Mouse (Mus musculus) R1 (cell line): ENCODE data around the gene C1qtnf12.

ENCODE experiments used
- DNase-seq: peaks from one replicate; pipeline ENCODE4 v3.0.0-alpha.2; 2018; ENCODE audit warnings: low read depth, low spot score

Gene C1qtnf12

DNA sequence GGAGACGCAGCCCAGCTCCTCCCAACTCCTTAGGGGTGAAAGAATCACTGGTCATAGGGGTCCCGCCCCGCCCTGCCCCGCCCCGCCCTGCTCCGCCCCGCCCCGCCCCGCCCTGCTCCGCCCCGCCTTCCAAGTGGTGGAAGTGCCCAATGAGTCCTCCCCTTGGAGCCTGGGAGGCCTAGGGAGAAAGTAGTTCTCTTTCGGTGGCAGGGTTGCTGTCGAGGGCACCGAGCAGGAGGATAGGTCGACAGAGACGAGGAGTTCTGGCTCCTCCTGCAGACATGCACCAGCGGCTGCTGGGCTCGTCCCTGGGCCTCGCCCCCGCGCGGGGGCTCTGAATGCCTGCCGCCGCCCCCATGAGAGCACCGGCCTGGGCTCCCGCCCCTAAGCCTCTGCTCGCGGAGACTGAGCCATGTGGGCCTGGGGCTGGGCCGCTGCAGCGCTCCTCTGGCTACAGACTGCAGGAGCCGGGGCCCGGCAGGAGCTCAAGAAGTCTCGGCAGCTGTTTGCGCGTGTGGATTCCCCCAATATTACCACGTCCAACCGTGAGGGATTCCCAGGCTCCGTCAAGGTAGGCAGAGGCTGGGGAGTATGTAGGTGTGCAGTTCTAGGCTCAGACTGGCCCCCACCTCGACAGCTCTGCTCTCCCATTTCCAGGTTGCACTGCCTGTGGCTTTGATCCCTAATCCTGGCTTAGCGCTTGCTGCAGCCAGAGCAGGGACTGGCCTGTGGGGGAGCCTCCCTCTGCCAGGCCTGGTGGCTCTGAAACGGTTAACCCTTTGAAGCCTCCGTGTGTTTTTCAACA lies at the start of gene C1qtnf12:
TSS of gene C1qtnf12 (plus strand) at position 152 of the 805 bp plus-strand sequence.
- peak; percentile 72 for DNase-seq

DNA sequence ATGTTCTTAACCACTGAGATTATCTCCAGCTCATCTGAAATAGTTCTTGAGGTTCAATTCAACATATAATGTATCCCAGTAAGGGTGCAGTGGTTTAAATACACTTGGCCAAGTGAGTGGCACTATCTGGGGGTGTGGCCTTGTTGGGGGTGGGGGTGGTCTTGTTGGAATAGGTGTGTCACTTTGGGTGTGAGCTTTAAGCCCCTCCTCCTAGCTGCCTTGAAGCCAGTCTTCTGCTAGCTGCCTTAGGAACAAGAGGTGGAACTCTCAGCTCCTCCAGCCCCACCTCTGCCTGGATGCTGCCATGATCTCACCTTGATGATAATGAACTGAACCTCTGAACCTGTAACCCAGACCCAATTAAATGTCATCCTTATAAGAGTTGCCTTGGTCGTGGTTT lies 30.1 kb upstream of the C1qtnf12 start:
- peak; percentile 84 for DNase-seq

DNA sequence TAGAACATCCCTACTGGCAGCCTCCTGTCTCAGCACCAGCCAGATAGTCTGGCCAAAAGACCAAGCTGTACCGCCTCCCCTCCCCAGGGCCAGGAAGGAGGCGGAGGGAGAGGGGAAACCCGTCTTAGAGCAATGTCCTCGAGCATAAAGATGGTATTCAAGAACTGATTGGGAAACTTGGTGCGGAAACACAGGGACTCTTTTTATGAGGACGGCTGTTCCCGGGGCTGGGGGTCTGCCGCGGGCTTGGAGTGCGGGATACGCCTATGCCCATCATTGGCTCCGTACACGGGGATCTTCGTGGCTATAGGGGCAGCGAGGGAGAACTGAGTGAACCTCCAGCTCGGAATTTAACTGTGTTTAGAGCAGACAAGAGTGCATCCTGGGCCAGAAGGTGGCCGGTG lies 19.1 kb upstream of the C1qtnf12 start:
- peak; percentile 31 for DNase-seq

- DNase-seq = peak; percentile 98
Measured at GRCm38 (mm10) chr4:155943534-155944249, 18.4 kb upstream of the C1qtnf12 start, which contains the start of gene Ube2j2. Gene Ube2j2 (plus strand): TSS chr4:155943831.

- DNase-seq = no peak
Measured at GRCm38 (mm10) chr4:155944271-155944670, 17.8 kb upstream of the C1qtnf12 start.

DNA sequence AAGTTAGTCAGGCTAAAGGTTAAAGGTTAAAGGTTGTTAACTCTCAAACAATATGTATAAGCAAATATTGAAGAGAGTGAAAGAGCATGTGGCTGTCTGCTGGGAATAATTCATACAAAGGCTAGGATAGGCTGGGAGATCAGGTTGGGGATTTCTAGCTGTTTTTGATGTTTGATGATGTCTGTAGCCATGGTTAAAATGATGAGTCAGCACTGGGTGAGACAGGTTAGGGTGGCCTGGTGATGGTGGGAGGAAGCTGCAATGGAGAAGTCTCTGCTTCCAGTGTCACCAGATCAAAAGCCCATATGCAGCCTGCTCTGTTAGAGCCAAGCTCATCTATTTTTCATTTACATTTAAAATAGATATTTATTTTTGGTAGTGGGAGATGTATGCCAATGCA lies 15.0 kb upstream of the C1qtnf12 start:
- no peak for DNase-seq

GRCm38 (mm10) chr4:155955491-155955890 lies 6.6 kb upstream of the C1qtnf12 start:
- DNase-seq = no peak

DNA sequence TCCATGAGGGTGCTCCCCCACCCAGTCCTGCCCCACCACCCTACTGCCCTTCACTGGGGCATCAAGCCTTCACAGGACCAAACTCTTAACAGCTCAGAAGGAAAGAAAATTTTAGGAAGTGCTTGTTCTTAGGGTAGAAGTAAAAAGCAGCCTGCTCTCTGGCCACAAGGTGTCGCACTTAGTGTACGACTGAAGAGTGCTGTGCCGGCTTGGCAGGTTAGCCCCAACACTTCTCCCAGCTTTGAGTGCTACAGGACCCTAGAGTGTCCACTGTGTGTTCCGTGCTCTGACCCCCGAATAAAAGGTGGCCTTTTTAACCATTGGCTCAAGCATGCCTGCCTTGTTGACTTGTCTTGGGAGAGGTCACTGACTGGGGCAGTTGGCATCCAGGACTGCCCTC lies 2.8 kb upstream of the C1qtnf12 start:
- peak; percentile 91 for DNase-seq

- DNase-seq = no peak
Measured at GRCm38 (mm10) chr4:155963106-155963505, 988 bp downstream of the C1qtnf12 start.

DNA sequence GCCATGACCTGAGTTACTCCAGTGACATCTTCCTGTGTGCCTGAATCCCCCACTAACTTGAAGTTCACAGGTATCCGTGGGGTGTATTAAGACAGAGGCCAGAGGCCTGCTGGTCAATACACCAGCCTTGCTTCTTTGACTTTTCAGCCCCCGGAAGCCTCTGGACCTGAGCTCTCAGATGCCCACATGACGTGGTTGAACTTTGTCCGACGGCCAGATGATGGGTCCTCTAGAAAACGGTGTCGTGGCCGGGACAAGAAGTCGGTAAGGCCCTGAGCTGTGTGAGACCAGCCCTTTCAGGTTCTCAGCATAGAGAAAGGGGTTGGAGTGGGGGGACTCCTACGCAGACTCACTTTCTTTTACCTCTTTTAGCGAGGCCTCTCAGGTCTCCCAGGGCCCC lies 2.3 kb downstream of the C1qtnf12 start:
- DNase-seq = no peak

GRCm38 (mm10) chr4:155969043-155969653 lies 7.0 kb downstream of the C1qtnf12 start:
- no peak for DNase-seq

- DNase-seq = no peak
Measured at GRCm38 (mm10) chr4:155970286-155970685, 8.2 kb downstream of the C1qtnf12 start.

DNA sequence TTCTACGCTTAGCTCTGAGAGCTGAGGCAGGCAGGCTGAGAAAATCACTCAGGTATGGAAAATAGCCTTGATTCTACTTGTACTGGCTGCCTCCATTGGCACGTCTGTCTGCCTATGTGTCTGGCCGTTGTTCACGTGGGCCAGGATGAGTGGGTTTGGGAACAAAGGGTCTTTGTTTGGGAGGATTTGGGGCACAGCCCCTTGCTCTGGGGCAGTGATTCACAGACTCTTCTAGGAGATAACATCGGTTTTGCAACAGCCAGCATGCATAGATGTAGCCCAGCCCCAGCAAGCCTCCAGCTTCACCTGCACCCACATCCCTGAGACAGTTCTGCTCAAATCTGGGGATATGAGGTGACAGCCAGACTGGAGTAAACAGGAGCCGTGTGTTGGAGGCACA lies 10.5 kb downstream of the C1qtnf12 start:
- DNase-seq = no peak

GRCm38 (mm10) chr4:155973239-155973638 lies 11.1 kb downstream of the C1qtnf12 start:
- no peak for DNase-seq

- DNase-seq = no peak
Measured at GRCm38 (mm10) chr4:155981436-155982082, 19.4 kb downstream of the C1qtnf12 start.

- DNase-seq = peak; percentile 83
Measured at GRCm38 (mm10) chr4:155983788-155984187, 21.7 kb downstream of the C1qtnf12 start.

GRCm38 (mm10) chr4:155991211-155991907 lies 29.2 kb downstream of the C1qtnf12 start:
- DNase-seq = peak; percentile 66

- no peak for DNase-seq
Measured at GRCm38 (mm10) chr4:155991908-155992230, 29.8 kb downstream of the C1qtnf12 start.

- DNase-seq = peak; percentile 82
Measured at GRCm38 (mm10) chr4:155992241-155992905, 30.3 kb downstream of the C1qtnf12 start, which contains the start of the genes B3galt6 and Sdf4. Gene B3galt6 (minus strand): TSS chr4:155992649. Gene Sdf4 (plus strand): TSS chr4:155992872.

DNA sequence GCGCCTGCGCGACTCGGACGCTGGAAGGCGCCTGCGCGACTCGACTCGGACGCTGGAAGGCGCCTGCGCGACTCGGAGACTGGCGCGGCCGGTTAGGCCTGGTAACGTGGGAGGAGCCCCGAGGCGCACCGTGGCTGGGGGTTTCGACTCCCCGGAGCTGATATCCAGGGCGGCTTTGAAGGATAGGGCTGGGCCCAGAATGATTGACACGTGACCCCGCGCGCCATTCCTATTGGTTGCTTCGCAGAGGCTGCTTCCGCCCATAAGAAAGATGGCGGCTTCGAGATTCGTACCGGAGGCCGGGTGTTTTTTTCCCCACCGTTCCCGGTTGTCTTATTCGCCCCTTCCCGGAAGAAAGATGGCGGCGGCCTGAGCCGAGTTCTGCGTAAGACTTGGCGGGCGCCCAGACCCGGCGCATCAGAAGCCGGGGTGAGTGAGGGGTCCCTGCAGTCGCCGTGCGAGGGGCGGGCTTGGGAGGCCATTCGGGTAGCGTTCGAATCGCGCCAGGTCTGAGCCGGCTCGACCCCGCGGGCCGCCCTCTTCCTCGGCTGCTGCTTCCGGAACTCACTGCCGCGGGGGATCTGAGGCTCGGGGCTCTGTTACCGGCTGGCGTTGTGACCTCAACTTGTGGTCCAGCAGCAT lies 30.9 kb downstream of the C1qtnf12 start:
- DNase-seq = peak; percentile 94
